Mouse (Mus musculus): ENCODE measurements around the gene Galns. TPM values are rescaled to one million over a fixed set of nuclear protein-coding genes. Genes with fewer than 3 reads are reported as not detected.

Gene Galns
- 10 to 100 TPM in 1 of 2 experiments, 1 to 10 TPM in 1; 8.6 to 14.7 TPM for polyA plus RNA-seq (2012; fragmentation: generic; extraction: Trizol)

GRCm38 (mm10) chr8:122611295-122612133 lies at the start of gene Galns, which contains the start of gene Trappc2l:
TSS of gene Galns (minus strand) at chr8:122611463.
TSS of gene Trappc2l (plus strand) at chr8:122611640.

GRCm38 (mm10) chr8:122622727-122623126 lies 11.5 kb upstream of the Galns start, which contains the start of gene Pabpn1l:
TSS of gene Pabpn1l (minus strand) at chr8:122622739.

GRCm38 (mm10) chr8:122576648-122577022 lies 34.6 kb downstream of the Galns start, which contains the start of gene Aprt:
TSS of gene Aprt (minus strand) at chr8:122576909.

GRCm38 (mm10) chr8:122567361-122568108 lies 43.7 kb downstream of the Galns start, which contains the start of gene Cdt1:
TSS of gene Cdt1 (plus strand) at chr8:122568015.

GRCm38 (mm10) chr8:122551265-122552051 lies 59.8 kb downstream of the Galns start, which contains the start of gene Piezo1:
TSS of gene Piezo1 (minus strand) at chr8:122551329.

Other genes with a start within 250 kb of the Galns start
- 10 to 100 TPM in 1 of 2 experiments, 1 to 10 TPM in 1; 5.7 to 28.5 TPM for gene Zc3h18, start 234.9 kb downstream of the Galns start, polyA plus RNA-seq (2012; fragmentation: generic; extraction: Trizol)
- gene Il17c, start 189.4 kb downstream of the Galns start, polyA plus RNA-seq (2012; fragmentation: generic; extraction: Trizol), result not detected
- gene Cyba, start 178.5 kb downstream of the Galns start, polyA plus RNA-seq (2012; fragmentation: generic; extraction: Trizol), result not detected
- 10 to 100 TPM; 24.3 to 41.3 TPM for gene Mvd, start 168.0 kb downstream of the Galns start, polyA plus RNA-seq (2012; fragmentation: generic; extraction: Trizol)
- gene Snai3, start 150.7 kb downstream of the Galns start, polyA plus RNA-seq (2012; fragmentation: generic; extraction: Trizol), result under 1 TPM in 1 of 2 experiments, not detected in 1; 0.01 TPM
- gene Rnf166, start 135.4 kb downstream of the Galns start, polyA plus RNA-seq (2012; fragmentation: generic; extraction: Trizol), result 10 to 100 TPM in 1 of 2 experiments, 1 to 10 TPM in 1; 9.7 to 37.6 TPM
- gene Ctu2, start 135.3 kb downstream of the Galns start, polyA plus RNA-seq (2012; fragmentation: generic; extraction: Trizol), result 10 to 100 TPM; 21.2 to 35.3 TPM
- 10 to 100 TPM; 66.5 to 76.0 TPM for gene Piezo1, start 60.1 kb downstream of the Galns start, polyA plus RNA-seq (2012; fragmentation: generic; extraction: Trizol)
- gene Cdt1, start 43.4 kb downstream of the Galns start, polyA plus RNA-seq (2012; fragmentation: generic; extraction: Trizol), result 10 to 100 TPM; 15.3 to 56.8 TPM
- 100 to 1,000 TPM; 310 to 859 TPM for gene Aprt, start 34.6 kb downstream of the Galns start, polyA plus RNA-seq (2012; fragmentation: generic; extraction: Trizol)
- 10 to 100 TPM; 86.1 to 87.4 TPM for gene Trappc2l, start 177 bp upstream of the Galns start, polyA plus RNA-seq (2012; fragmentation: generic; extraction: Trizol)
- gene Pabpn1l, start 11.3 kb upstream of the Galns start, polyA plus RNA-seq (2012; fragmentation: generic; extraction: Trizol), result not detected
- under 1 TPM in 1 of 2 experiments, not detected in 1; 0.02 TPM for gene Cbfa2t3, start 87.6 kb upstream of the Galns start, polyA plus RNA-seq (2012; fragmentation: generic; extraction: Trizol)
- gene Acsf3, start 164.0 kb upstream of the Galns start, polyA plus RNA-seq (2012; fragmentation: generic; extraction: Trizol), result 1 to 10 TPM; 4.6 to 9.7 TPM
- gene Cdh15, start 236.5 kb upstream of the Galns start, polyA plus RNA-seq (2012; fragmentation: generic; extraction: Trizol), result under 1 TPM in 1 of 2 experiments, not detected in 1; 0.01 TPM